Mouse (Mus musculus) brown adipose tissue, adult 24 weeks (tissue): Measurements from ENCODE around the gene Pafah1b2. TPM values are rescaled to one million over a fixed set of nuclear protein-coding genes. Genes with fewer than 3 reads are reported as not detected.

ENCODE experiments used
- H3K27ac ChIP-seq: fragments of 200-500 bp; replicated peaks from 2 replicates; pipeline ENCODE4 v1.5.1; 2012; ENCODE audit warnings: low read depth, mild to moderate bottlenecking, low read length
- H3K4me1 ChIP-seq: fragments of 200-500 bp; 2 replicates; pipeline ENCODE4 v1.6.1; 2012; ENCODE audit warnings: low read length, mixed read lengths; ENCODE audit not compliant: control insufficient read depth, insufficient read depth, insufficient read length
- H3K4me3 ChIP-seq: fragments of 200-500 bp; 2 replicates; pipeline ENCODE4 v1.5.1; 2012; ENCODE audit warnings: low read depth, mild to moderate bottlenecking, low read length, moderate library complexity; ENCODE audit not compliant: insufficient read depth
- polyA plus RNA-seq: library from polyadenylated mRNA; stranded (reverse); fragments of >200 nt; gene quantifications from 2 replicates; pipeline ENCODE4 v1.2.4, GENCODE M21; 2012; ENCODE audit not compliant: missing spikeins, insufficient read depth, insufficient read length

Gene Pafah1b2
- polyA plus RNA-seq, 1 experiment = 43.8 TPM

- Histone ChIP-seq H3K4me1 (peaks cover 3% of the 10 kb centered on the region; the same call in 1 of the 2 replicates), H3K4me3 (no peak overlapping the region), H3K27ac (no peak overlapping the region)
Observed at GRCm38 (mm10) chr9:45976884-45977283, 35.6 kb downstream of the Pafah1b2 start.

- Histone ChIP-seq H3K27ac (no peak overlapping the region), H3K4me1 (peaks cover 10% of the 10 kb centered on the region; the same call in 1 of the 2 replicates), H3K4me3 (no peak overlapping the region)
Observed at GRCm38 (mm10) chr9:45963577-45963976, 48.9 kb downstream of the Pafah1b2 start.

GRCm38 (mm10) chr9:45961855-45962254, 50.6 kb downstream of the Pafah1b2 start:
- H3K27ac ChIP-seq = no peak overlapping the region
- H3K4me1 ChIP-seq = peaks cover 13% of the 10 kb centered on the region
- no peak overlapping the region for H3K4me3 ChIP-seq

- Histone ChIP-seq H3K27ac (peak overlapping the region; percentile 59), H3K4me3 (no peak overlapping the region), H3K4me1 (peaks cover 13% of the 10 kb centered on the region)
Observed at GRCm38 (mm10) chr9:45959661-45960060, 52.8 kb downstream of the Pafah1b2 start.

GRCm38 (mm10) chr9:45958851-45959250, 53.6 kb downstream of the Pafah1b2 start:
- peaks cover 13% of the 10 kb centered on the region for H3K4me1 ChIP-seq
- no peak overlapping the region for H3K4me3 ChIP-seq
- 0 out of 2 replicates have a peak overlapping the region, but pooled peaks have one; percentile 7 for H3K27ac ChIP-seq

- Histone ChIP-seq H3K4me3 (no peak overlapping the region), H3K4me1 (peaks cover 16% of the 10 kb centered on the region), H3K27ac (no peak overlapping the region)
Observed at GRCm38 (mm10) chr9:45958023-45958670, 54.3 kb downstream of the Pafah1b2 start.

- H3K27ac ChIP-seq = peak within 1 kb of the TSS; percentile 96
- peak within 1 kb of the TSS; percentile 92 for H3K4me3 ChIP-seq
- peaks cover 19% of the 10 kb centered on the region for H3K4me1 ChIP-seq
Observed at GRCm38 (mm10) chr9:45955107-45955963, 57.2 kb downstream of the Pafah1b2 start, which contains the start of gene Sidt2. Sidt2 (minus strand) TSS chr9:45955258.

- H3K4me1 ChIP-seq = peaks cover 15% of the 10 kb centered on the region
- peak overlapping the region; percentile 92 for H3K4me3 ChIP-seq
- peak overlapping the region; percentile 84 for H3K27ac ChIP-seq
Observed at GRCm38 (mm10) chr9:45954294-45955106, 58.0 kb downstream of the Pafah1b2 start.

GRCm38 (mm10) chr9:45953511-45954293, 58.8 kb downstream of the Pafah1b2 start:
- H3K27ac ChIP-seq = peak overlapping the region; percentile 84
- peak overlapping the region; percentile 92 for H3K4me3 ChIP-seq
- H3K4me1 ChIP-seq = peaks cover 10% of the 10 kb centered on the region

GRCm38 (mm10) chr9:45952890-45953289, 59.6 kb downstream of the Pafah1b2 start:
- Histone ChIP-seq H3K4me3 (peak overlapping the region; percentile 92; the same call in 1 of the 2 replicates), H3K4me1 (peaks cover 6% of the 10 kb centered on the region), H3K27ac (no peak overlapping the region)

- peaks cover 6% of the 10 kb centered on the region for H3K4me1 ChIP-seq
- H3K4me3 ChIP-seq = no peak overlapping the region
- H3K27ac ChIP-seq = no peak overlapping the region
Observed at GRCm38 (mm10) chr9:45952057-45952456, 60.4 kb downstream of the Pafah1b2 start.

- no peak overlapping the region for H3K4me3 ChIP-seq
- H3K4me1 ChIP-seq = no peaks in the 10 kb centered on the region; the same call in 1 of the 2 replicates
- no peak overlapping the region for H3K27ac ChIP-seq
Observed at GRCm38 (mm10) chr9:45946872-45947183, 65.7 kb downstream of the Pafah1b2 start.

GRCm38 (mm10) chr9:45946182-45946871, 66.2 kb downstream of the Pafah1b2 start:
- Histone ChIP-seq H3K27ac (no peak overlapping the region), H3K4me3 (no peak overlapping the region), H3K4me1 (no peaks in the 10 kb centered on the region; the same call in 1 of the 2 replicates)

GRCm38 (mm10) chr9:45945721-45946120, 66.8 kb downstream of the Pafah1b2 start:
- H3K27ac ChIP-seq = no peak overlapping the region
- no peak overlapping the region for H3K4me3 ChIP-seq
- no peaks in the 10 kb centered on the region; the same call in 1 of the 2 replicates for H3K4me1 ChIP-seq
